Mouse (Mus musculus): ENCODE results near the gene Pimreg. TPM values are rescaled to one million over a fixed set of nuclear protein-coding genes. Genes with fewer than 3 reads are reported as not detected.

Pimreg gene
- polyA plus RNA-seq, 1 experiment from 2014 or later = 80.9 TPM

Other genes starting within 250 kb of the Pimreg start
- 0.23 and 0.42 TPM in 2 replicates for gene Aipl1, start 4.5 kb upstream of the Pimreg start, polyA plus RNA-seq (2015; fragmentation: Nextera tagmentation; extraction: Ambion mirVana)
- gene Pitpnm3, start 93.7 kb downstream of the Pimreg start, polyA plus RNA-seq (2015; fragmentation: Nextera tagmentation; extraction: Ambion mirVana) = 1.4 and 1.8 TPM in 2 replicates
- gene Gm43951, start 164.8 kb downstream of the Pimreg start, polyA plus RNA-seq (2015; fragmentation: Nextera tagmentation; extraction: Ambion mirVana) = 1.4 TPM in 2 replicates
- 22.8 and 23.5 TPM in 2 replicates for gene 4933427D14Rik, start 165.4 kb downstream of the Pimreg start, polyA plus RNA-seq (2015; fragmentation: Nextera tagmentation; extraction: Ambion mirVana)
- gene Txndc17, start 165.5 kb downstream of the Pimreg start, polyA plus RNA-seq (2015; fragmentation: Nextera tagmentation; extraction: Ambion mirVana) = 132 and 138 TPM in 2 replicates
- 59.1 and 60.1 TPM in 2 replicates for gene Med31, start 173.6 kb downstream of the Pimreg start, polyA plus RNA-seq (2015; fragmentation: Nextera tagmentation; extraction: Ambion mirVana)
- gene Slc13a5, start 225.2 kb downstream of the Pimreg start, polyA plus RNA-seq (2015; fragmentation: Nextera tagmentation; extraction: Ambion mirVana) = 0.20 and 0.65 TPM in 2 replicates